In the genomic region with DNA sequence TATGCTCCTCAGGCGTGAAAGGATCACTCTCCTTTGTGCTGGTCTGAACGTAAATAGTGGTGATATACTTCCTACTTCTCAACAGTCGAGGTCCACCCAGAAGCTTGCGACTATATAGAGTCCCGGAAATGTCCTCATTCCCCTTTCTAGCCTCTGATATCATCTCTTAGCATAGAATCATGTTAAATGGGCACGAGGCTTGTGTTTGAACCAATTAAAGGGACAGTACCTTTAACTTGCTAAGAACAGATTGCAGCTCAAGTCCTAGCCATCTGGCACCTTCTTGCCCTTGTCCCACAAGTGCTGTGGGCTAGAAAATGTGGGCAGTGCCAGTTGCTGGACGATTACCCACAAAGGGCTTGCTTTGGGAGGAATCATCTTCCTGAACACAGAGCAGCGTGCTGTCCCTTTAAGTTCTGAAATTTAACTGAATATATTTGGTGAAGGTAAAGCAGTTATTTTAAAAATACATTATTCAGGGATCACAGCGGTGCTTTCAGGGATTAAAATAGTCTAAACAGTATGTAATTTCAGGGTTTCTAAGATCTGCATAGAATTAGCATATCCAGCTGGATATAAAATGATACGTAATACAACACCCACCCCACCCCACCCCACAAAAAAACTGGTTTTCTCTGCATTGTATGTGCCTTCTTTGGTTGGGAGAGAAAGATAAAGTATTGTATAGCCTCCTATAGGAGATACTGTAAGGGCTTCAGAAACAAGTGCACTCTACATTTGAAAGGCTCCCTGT, we compare ENCODE assay signal across 9 mouse cellular contexts.
A peak's percentile ranks its signal among the peaks of the same experiment; 100 is the strongest.
DNase-seq lines count a peak whose midpoint lies in the region; ATAC-seq and TF ChIP-seq lines count a peak whose summit lies in the region.
"Had no signal": no experiment of that assay in that cellular context is flagged by ENCODE, and none has a peak within 500 bp of the region (broad histone marks: within the 10 kb centered on the region; RNA-seq: fewer than 3 reads in every experiment).

No protein-coding gene starts in this region.

- TF ChIP-seq CTCF in kidney, adult 2 months (conservative IDR thresholded peaks at IDR 0.05; ENCODE audit: insufficient read depth, insufficient read length, low read depth, low read length) = no peak
- TF ChIP-seq CTCF in brain, embryonic 14.5 days (IDR thresholded peaks at IDR 0.05; ENCODE audit: borderline replicate concordance, extremely low read depth, insufficient read depth, insufficient read length) = no peak

- no peaks in the 10 kb centered on the region for H3K9me3 ChIP-seq in midbrain, embryonic 14.5 days (ENCODE audit: control insufficient read depth, low read length)

- no peak overlapping the region for H3K4me2 ChIP-seq in midbrain, embryonic 14.5 days (ENCODE audit: low read length)

- no peak overlapping the region for H3K27ac ChIP-seq in kidney, adult 2 months (ENCODE audit: insufficient read depth, low read depth, low read length)
- H3K27ac ChIP-seq in midbrain, embryonic 14.5 days (replicated peaks; ENCODE audit: low read depth, low read length) = peak overlapping the region; percentile 34; the same call in 1 of the 2 replicates

- peak; percentile 15 for DNase-seq in kidney, adult 2 months
- DNase-seq in kidney, postnatal 25 days = no peak
- peak; percentile 75 for DNase-seq in brain, embryonic 14.5 days (ENCODE audit: low read depth)
- peak; percentile 71 to 80 for DNase-seq in cerebellum, postnatal 25 days
- DNase-seq in midbrain, embryonic 14.5 days = peak; percentile 43
- no peak for DNase-seq in layer of hippocampus, postnatal 10 days (ENCODE audit: low spot score in 2 of 2)
- no peak for DNase-seq in kidney, postnatal 4 days
- no peak for DNase-seq in lung, postnatal 10 days
- DNase-seq: lung, postnatal 14 days had no signal

- ATAC-seq in midbrain, embryonic 14.5 days (ENCODE audit: low FRiP score, low TSS enrichment) = peak; percentile 50

- H3K4me3 ChIP-seq in kidney, adult 2 months (ENCODE audit: insufficient read depth, low read depth, low read length) = no peak overlapping the region
- H3K4me3 ChIP-seq in midbrain, embryonic 14.5 days (replicated peaks; ENCODE audit: low read depth, low read length) = no peak overlapping the region

- H3K27me3 ChIP-seq in kidney, adult 2 months (replicated peaks; ENCODE audit: control insufficient read depth, insufficient read depth, low read length) = no peaks in the 10 kb centered on the region
- H3K27me3 ChIP-seq in midbrain, embryonic 14.5 days (ENCODE audit: control insufficient read depth, insufficient read depth, low read length) = no peaks in the 10 kb centered on the region

- no peaks in the 10 kb centered on the region for H3K4me1 ChIP-seq in kidney, adult 2 months (ENCODE audit: control insufficient read depth, insufficient read depth, low read length)
- H3K4me1 ChIP-seq in midbrain, embryonic 14.5 days (ENCODE audit: control insufficient read depth, insufficient read depth, low read length) = peaks cover 12% of the 10 kb centered on the region; the same call in 1 of the 2 replicates

- no peak overlapping the region for H3K9ac ChIP-seq in midbrain, embryonic 14.5 days (replicated peaks; ENCODE audit: low read length)

- 67% methylated on average over 10 of the region's 10 CpGs for WGBS in kidney, adult 2 months
- 42% methylated on average over 10 of the region's 10 CpGs for WGBS in midbrain, embryonic 14.5 days

- TF ChIP-seq POLR2A in kidney, adult 2 months (IDR thresholded peaks at IDR 0.05; ENCODE audit: low read depth, low read length) = no peak
- TF ChIP-seq POLR2A in brain, embryonic 14.5 days (IDR thresholded peaks at IDR 0.05; ENCODE audit: borderline replicate concordance, extremely low read depth, insufficient read depth, insufficient read length, poor library complexity, severe bottlenecking) = no peak

- H3K36me3 ChIP-seq in kidney, adult 2 months (ENCODE audit: control insufficient read depth, insufficient read depth, low read length) = no peaks in the 10 kb centered on the region
- H3K36me3 ChIP-seq in midbrain, embryonic 14.5 days (ENCODE audit: control insufficient read depth, insufficient read depth, low read length) = no peaks in the 10 kb centered on the region

Comparison
In these comparisons a context has a peak if more than half of its experiments do, and no peak if none do; other contexts are left out.
1. DNase-seq: peak in kidney, adult 2 months (single experiment), brain, embryonic 14.5 days (single experiment), cerebellum, postnatal 25 days (2 of 2) and midbrain, embryonic 14.5 days (single experiment); none in kidney, postnatal 25 days (0 of 2), layer of hippocampus, postnatal 10 days (0 of 2), kidney, postnatal 4 days (0 of 2) and lung, postnatal 10 days (single experiment).